Mouse (Mus musculus) heart, postnatal 36 days (tissue): ENCODE data around the gene Grb2. TPM values are rescaled to one million over a fixed set of nuclear protein-coding genes. Genes with fewer than 3 reads are reported as not detected.

Source experiments
- DNase-seq, 2 experiments: peaks; one replicate each; pipeline ENCODE4 v3.0.0; 2021 to 2022
- intact Hi-C: fragments of 180-260 bp; cut with DNase I; formaldehyde crosslinking; loops from one replicate; pipeline ENCODE4 v1.15.1; 2025
- total RNA-seq, 2 experiments: library from RNA; stranded (reverse); gene quantifications; 2 replicates each; pipeline ENCODE4 v1.2.3; 2021

The Grb2 gene
- total RNA-seq, 2 experiments from 2014 or later, result 102 to 110 TPM

- intact Hi-C loops, result no loop called here
- no peak for DNase-seq
Observed at GRCm38 (mm10) chr11:115691013-115691412, 17.4 kb downstream of the Grb2 start.

- intact Hi-C loops, result no loop called here
- DNase-seq, result no peak
Observed at GRCm38 (mm10) chr11:115690356-115690755, 18.0 kb downstream of the Grb2 start.

GRCm38 (mm10) chr11:115689137-115689915 lies 19.1 kb downstream of the Grb2 start:
- intact Hi-C loops, result no loop called here
- DNase-seq, result no peak

GRCm38 (mm10) chr11:115686369-115686768 lies 22.0 kb downstream of the Grb2 start:
- no peak for DNase-seq
- intact Hi-C loops, result no loop called here

GRCm38 (mm10) chr11:115685954-115686353 lies 22.4 kb downstream of the Grb2 start:
- intact Hi-C loops, result no loop called here
- DNase-seq, result no peak

- intact Hi-C loops, result no loop called here
- DNase-seq, result no peak
Observed at GRCm38 (mm10) chr11:115684877-115685276, 23.5 kb downstream of the Grb2 start.

GRCm38 (mm10) chr11:115683326-115683725 lies 25.1 kb downstream of the Grb2 start:
- DNase-seq, result no peak
- intact Hi-C loops, result no loop called here

GRCm38 (mm10) chr11:115682411-115682810 lies 26.0 kb downstream of the Grb2 start:
- no peak for DNase-seq
- intact Hi-C loops, result no loop called here

GRCm38 (mm10) chr11:115679554-115680238 lies 28.7 kb downstream of the Grb2 start:
- no peak for DNase-seq
- intact Hi-C loops, result loop anchor here (2.0 kb wide), 1 partner anchor 19 kb away; no protein-coding TSS in a partner anchor

- intact Hi-C loops, result loop anchor here (2.0 kb wide), 1 partner anchor 20 kb away; no protein-coding TSS in a partner anchor
- DNase-seq, result no peak
Observed at GRCm38 (mm10) chr11:115678861-115679260, 29.5 kb downstream of the Grb2 start.

- intact Hi-C loops, result no loop called here
- DNase-seq, result no peak
Observed at GRCm38 (mm10) chr11:115677511-115677910, 30.9 kb downstream of the Grb2 start.

GRCm38 (mm10) chr11:115676738-115677137 lies 31.7 kb downstream of the Grb2 start:
- no peak for DNase-seq
- intact Hi-C loops, result no loop called here

- DNase-seq, result no peak
- intact Hi-C loops, result no loop called here
Observed at GRCm38 (mm10) chr11:115674235-115674865, 34.0 kb downstream of the Grb2 start.

- intact Hi-C loops, result no loop called here
- DNase-seq, result no peak
Observed at GRCm38 (mm10) chr11:115673471-115674234, 34.7 kb downstream of the Grb2 start.

- no peak for DNase-seq
- intact Hi-C loops, result no loop called here
Observed at GRCm38 (mm10) chr11:115672226-115672987, 36.0 kb downstream of the Grb2 start.

- no peak for DNase-seq
- intact Hi-C loops, result no loop called here
Observed at GRCm38 (mm10) chr11:115670451-115671050, 37.8 kb downstream of the Grb2 start.

GRCm38 (mm10) chr11:115663676-115664335 lies 44.6 kb downstream of the Grb2 start:
- intact Hi-C loops, result no loop called here
- no peak for DNase-seq

- intact Hi-C loops, result no loop called here
Observed at GRCm38 (mm10) chr11:115660376-115660775, 48.0 kb downstream of the Grb2 start.

GRCm38 (mm10) chr11:115658521-115658920 lies 49.9 kb downstream of the Grb2 start:
- no peak for DNase-seq
- intact Hi-C loops, result no loop called here

More at GRCm38 (mm10) chr11:115660376-115660775, 48.0 kb downstream of the Grb2 start:
- no peak for DNase-seq
